Mouse (Mus musculus) liver, embryonic 13.5 days (tissue): ENCODE data around the gene Ppp4r1. TPM values are rescaled to one million over a fixed set of nuclear protein-coding genes. Genes with fewer than 3 reads are reported as not detected.

Experiments used
- ATAC-seq: fragments of 200-750 bp; cut with Nextera tagmentation; 2 replicates; pipeline ENCODE4 v1.8.0; 2017; ENCODE audit warnings: low read depth, mild to moderate bottlenecking, moderate number of reproducible peaks, moderate library complexity
- DNase-seq: peaks from one replicate; pipeline ENCODE4 v3.0.0; 2022
- H3K27ac ChIP-seq: fragments of 300-500 bp; sonication (generic); 2 replicates; pipeline ENCODE4 v1.5.1; 2015; ENCODE audit warnings: moderate library complexity, mild to moderate bottlenecking, inconsistent platforms
- H3K27me3 ChIP-seq: fragments of 300-500 bp; sonication (generic); 2 replicates; pipeline ENCODE4 v1.6.1; 2015; ENCODE audit warnings: mild to moderate bottlenecking, inconsistent platforms
- H3K36me3 ChIP-seq: fragments of 300-500 bp; sonication (generic); 2 replicates; pipeline ENCODE4 v1.6.1; 2015; ENCODE audit warnings: mild to moderate bottlenecking, inconsistent platforms
- H3K4me1 ChIP-seq: fragments of 300-500 bp; sonication (generic); replicated peaks from 2 replicates; pipeline ENCODE4 v1.6.1; 2015; ENCODE audit warnings: inconsistent platforms
- H3K4me2 ChIP-seq: fragments of 300-500 bp; sonication (generic); 2 replicates; pipeline ENCODE4 v1.6.1; 2015; ENCODE audit warnings: inconsistent platforms, mild to moderate bottlenecking, moderate library complexity
- H3K4me3 ChIP-seq: fragments of 300-500 bp; sonication (generic); replicated peaks from 2 replicates; pipeline ENCODE4 v1.5.1; 2015; ENCODE audit warnings: mild to moderate bottlenecking, inconsistent platforms
- H3K9ac ChIP-seq: fragments of 300-500 bp; sonication (generic); 2 replicates; pipeline ENCODE4 v1.6.1; 2015; ENCODE audit warnings: mild to moderate bottlenecking, inconsistent platforms
- H3K9me3 ChIP-seq: fragments of 300-500 bp; sonication (generic); replicated peaks from 2 replicates; pipeline ENCODE4 v1.6.1; 2016; ENCODE audit warnings: inconsistent platforms
- WGBS: fragments of 180-500 bp; shearing (Covaris S2); methylation state at CpG from one replicate; pipeline ENCODE4 v1.1.7; 2015; ENCODE audit not compliant: insufficient replicate concordance; 5-methylcytosine and 5-hydroxymethylcytosine counted together
- polyA plus RNA-seq: library from polyadenylated mRNA; unstranded; fragments of >200 nt; fragmentation: Nextera tagmentation; extraction: Ambion mirVana; gene quantifications from 2 replicates; pipeline ENCODE4 v1.2.1, GENCODE M21; 2015

Gene Ppp4r1
- polyA plus RNA-seq, 1 experiment from 2014 or later = 10.1 TPM

- Histone ChIP-seq H3K4me1 (no peaks in the 10 kb centered on the region), H3K36me3 (peaks cover 54% of the 10 kb centered on the region), H3K4me2 (no peak overlapping the region), H3K4me3 (no peak overlapping the region), H3K9ac (no peak overlapping the region), H3K27me3 (no peaks in the 10 kb centered on the region), H3K27ac (no peak overlapping the region), H3K9me3 (no peaks in the 10 kb centered on the region)
- ATAC-seq (no peak), DNase-seq (no peak)
- 81% methylated on average over 10 of the region's 10 CpGs for WGBS
Measured at GRCm38 (mm10) chr17:65842669-65843381, 60.5 kb downstream of the Ppp4r1 start.

DNA sequence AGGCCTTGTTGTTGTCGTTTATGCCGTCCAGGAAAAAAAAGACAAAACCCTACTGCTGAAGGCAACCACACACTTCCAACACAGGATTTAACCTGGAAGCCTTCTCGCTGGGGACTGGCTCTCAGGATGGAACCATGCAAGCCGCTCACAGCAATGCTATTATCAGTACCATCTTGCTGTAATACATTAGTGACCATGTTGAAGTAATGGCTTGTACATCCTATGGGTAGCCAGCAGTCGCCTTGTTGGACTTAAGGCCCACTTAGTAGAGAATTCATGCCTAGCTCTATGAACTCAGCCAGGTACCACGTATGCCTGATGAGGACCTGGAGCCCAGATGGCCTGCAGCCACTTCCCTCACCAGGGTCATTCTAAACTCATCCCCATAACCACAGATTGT is 63.0 kb downstream of the Ppp4r1 start:
- no peak overlapping the region for H3K27ac ChIP-seq
- H3K9ac ChIP-seq = no peak overlapping the region
- DNase-seq = no peak
- peaks cover 46% of the 10 kb centered on the region for H3K36me3 ChIP-seq
- H3K4me1 ChIP-seq = no peaks in the 10 kb centered on the region
- no peak overlapping the region for H3K4me2 ChIP-seq
- 76% methylated on average over 6 of the region's 6 CpGs for WGBS
- H3K4me3 ChIP-seq = no peak overlapping the region
- H3K9me3 ChIP-seq = no peaks in the 10 kb centered on the region
- no peaks in the 10 kb centered on the region for H3K27me3 ChIP-seq
- no peak for ATAC-seq

DNA sequence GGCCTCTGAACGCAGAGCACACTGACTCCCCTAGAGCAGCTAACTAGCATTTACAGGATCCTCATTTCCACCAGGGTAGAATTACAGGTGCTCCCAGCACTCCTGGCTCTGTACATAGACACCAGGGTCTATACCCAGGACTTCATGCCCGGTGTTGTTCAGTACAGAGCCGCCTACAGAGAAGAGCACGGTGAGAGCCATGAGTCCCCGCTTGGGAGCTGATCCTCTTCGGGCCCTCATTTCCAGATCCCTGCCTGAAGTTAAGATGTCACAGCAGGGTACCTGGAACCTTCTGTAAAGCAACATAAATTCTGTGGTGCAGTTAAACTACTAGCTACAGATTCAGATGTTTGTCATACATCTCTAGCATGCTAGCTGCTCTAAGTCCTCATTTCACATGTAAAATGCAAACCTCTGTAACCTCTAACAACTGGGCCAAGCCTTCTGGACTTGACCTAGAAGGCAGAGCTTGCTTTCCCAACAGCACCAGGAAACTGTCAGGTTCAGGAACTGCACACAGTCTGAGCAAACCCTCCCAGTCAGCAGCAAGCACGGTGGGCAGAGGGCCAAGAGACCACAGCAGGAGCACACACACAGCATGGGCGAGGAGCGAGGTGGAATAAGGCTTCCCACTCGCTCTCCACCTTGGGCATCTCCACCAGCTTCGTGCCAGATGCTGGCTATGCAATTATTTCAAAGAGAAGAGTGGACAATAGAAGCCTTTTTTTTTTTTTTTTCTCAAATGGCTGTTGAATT is 65.5 kb downstream of the Ppp4r1 start:
- ATAC-seq (no peak), DNase-seq (no peak)
- 79% methylated on average over 11 of the region's 11 CpGs for WGBS
- no peak overlapping the region for H3K9ac ChIP-seq
- H3K4me3 ChIP-seq = no peak overlapping the region
- H3K9me3 ChIP-seq = no peaks in the 10 kb centered on the region
- no peaks in the 10 kb centered on the region for H3K4me1 ChIP-seq
- no peak overlapping the region for H3K4me2 ChIP-seq
- H3K27me3 ChIP-seq = no peaks in the 10 kb centered on the region
- H3K36me3 ChIP-seq = peaks cover 48% of the 10 kb centered on the region
- H3K27ac ChIP-seq = no peak overlapping the region

DNA sequence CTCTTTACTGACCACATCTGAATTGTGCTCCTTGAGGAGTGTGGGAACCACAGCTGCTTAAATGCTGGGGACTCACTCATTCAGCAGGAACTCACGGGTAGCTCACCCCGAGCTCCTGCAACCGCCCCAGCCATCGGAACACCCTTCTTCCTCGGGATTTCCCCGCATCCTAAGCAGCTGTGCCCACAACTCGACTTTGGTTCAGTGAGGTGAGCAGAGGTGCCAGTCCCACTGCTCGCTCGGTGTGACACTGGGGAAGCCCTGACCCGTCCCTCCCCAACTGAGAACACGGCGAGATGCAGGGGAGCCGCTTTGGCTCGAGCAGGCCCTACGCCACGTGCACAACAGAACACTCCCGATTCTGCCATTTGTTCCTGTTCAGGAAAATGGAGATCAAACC is 68.1 kb downstream of the Ppp4r1 start:
- Histone ChIP-seq H3K36me3 (peaks cover 60% of the 10 kb centered on the region), H3K27ac (no peak overlapping the region), H3K4me1 (no peaks in the 10 kb centered on the region), H3K4me2 (no peak overlapping the region), H3K9me3 (no peaks in the 10 kb centered on the region), H3K27me3 (no peaks in the 10 kb centered on the region), H3K4me3 (no peak overlapping the region), H3K9ac (no peak overlapping the region)
- 89% methylated on average over 17 of the region's 17 CpGs for WGBS
- no peak for ATAC-seq
- no peak for DNase-seq

DNA sequence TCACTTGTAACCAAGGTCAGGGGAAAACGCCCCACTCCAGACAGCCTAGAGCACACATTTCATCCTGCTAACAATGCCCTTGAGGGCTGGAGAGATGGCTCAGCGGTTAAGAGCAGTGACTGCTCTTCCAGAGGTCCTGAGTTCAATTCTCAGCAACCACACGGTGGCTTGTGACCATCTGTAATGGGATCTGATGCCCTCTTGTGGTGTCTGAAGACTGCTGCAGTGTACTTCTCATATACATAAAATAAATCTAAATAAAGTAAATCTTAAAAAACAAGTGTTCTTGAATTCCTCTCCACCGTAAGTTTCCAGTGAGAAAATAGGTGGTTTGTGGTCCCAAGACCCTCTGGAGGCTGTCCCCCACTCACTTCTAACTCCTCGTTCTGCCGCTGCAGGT is 69.4 kb downstream of the Ppp4r1 start:
- 0 out of 2 replicates have a peak, but pooled peaks cover under 1% of the 10 kb centered on the region for H3K4me1 ChIP-seq
- H3K4me3 ChIP-seq = no peak overlapping the region
- H3K27me3 ChIP-seq = no peaks in the 10 kb centered on the region
- no peaks in the 10 kb centered on the region for H3K9me3 ChIP-seq
- no peak for DNase-seq
- no peak overlapping the region for H3K27ac ChIP-seq
- no peak for ATAC-seq
- H3K36me3 ChIP-seq = peaks cover 72% of the 10 kb centered on the region
- H3K9ac ChIP-seq = no peak overlapping the region
- WGBS = 79% methylated on average over 6 of the region's 6 CpGs
- no peak overlapping the region for H3K4me2 ChIP-seq

DNA sequence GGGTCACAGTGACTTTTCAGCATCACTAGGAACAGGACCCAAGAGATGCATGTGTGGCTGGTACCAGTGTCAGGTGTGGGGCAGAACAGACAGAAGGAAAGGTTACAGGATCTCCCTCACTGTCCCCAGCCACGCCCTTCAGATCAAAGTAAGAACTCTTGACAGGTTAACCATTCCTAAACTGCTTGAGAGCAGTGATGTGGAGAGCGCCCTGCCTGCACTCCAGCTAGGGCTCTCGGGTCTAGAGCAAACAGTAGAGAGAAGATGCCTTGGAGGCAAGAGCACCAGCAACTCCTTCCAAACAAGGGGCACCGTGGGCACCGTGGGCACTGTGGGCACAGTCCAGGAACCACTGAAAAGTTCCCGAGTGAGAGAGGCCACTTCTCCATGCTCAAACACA is 71.0 kb downstream of the Ppp4r1 start:
- no peak for ATAC-seq
- H3K9me3 ChIP-seq = no peaks in the 10 kb centered on the region
- H3K4me1 ChIP-seq = peaks cover 16% of the 10 kb centered on the region
- no peak overlapping the region for H3K27ac ChIP-seq
- no peak overlapping the region for H3K9ac ChIP-seq
- H3K4me3 ChIP-seq = no peak overlapping the region
- peaks cover 77% of the 10 kb centered on the region for H3K36me3 ChIP-seq
- WGBS = 80% methylated on average over 6 of the region's 6 CpGs
- no peak overlapping the region for H3K4me2 ChIP-seq
- no peaks in the 10 kb centered on the region for H3K27me3 ChIP-seq
- DNase-seq = no peak

GRCm38 (mm10) chr17:65854006-65854405 is 71.6 kb downstream of the Ppp4r1 start:
- no peak for ATAC-seq

DNA sequence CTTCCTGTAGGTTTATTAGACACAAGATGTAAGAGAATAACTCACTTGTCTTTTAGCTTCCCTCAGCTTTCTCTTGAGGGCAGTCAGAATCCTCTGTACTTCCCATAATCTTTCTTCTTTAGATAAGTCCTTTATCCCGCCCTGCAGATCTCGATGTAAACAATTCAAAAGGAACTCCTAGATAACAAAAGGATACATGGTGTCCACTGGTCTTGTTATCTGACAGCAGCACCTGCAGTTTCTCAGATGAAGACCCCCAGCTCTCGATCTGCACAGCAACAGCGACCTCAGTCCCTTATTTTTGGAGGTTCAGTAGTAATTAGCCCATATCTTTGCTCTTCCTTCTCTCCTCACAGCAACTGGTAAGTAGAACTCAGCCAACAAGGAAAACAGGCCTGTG is 75.2 kb downstream of the Ppp4r1 start:
- DNase-seq (no peak), ATAC-seq (peak; percentile 58)
- Histone ChIP-seq H3K27ac (0 out of 2 replicates have a peak overlapping the region, but pooled peaks have one; percentile 26), H3K27me3 (no peaks in the 10 kb centered on the region), H3K4me2 (no peak overlapping the region), H3K36me3 (peaks cover 65% of the 10 kb centered on the region), H3K4me3 (no peak overlapping the region), H3K9ac (no peak overlapping the region), H3K9me3 (no peaks in the 10 kb centered on the region), H3K4me1 (peaks cover 27% of the 10 kb centered on the region)
- 17% methylated on average over 4 of the region's 4 CpGs for WGBS

More at GRCm38 (mm10) chr17:65854006-65854405, 71.6 kb downstream of the Ppp4r1 start:
- Histone ChIP-seq H3K9me3 (no peaks in the 10 kb centered on the region), H3K4me3 (no peak overlapping the region), H3K27me3 (no peaks in the 10 kb centered on the region), H3K27ac (no peak overlapping the region), H3K36me3 (peaks cover 79% of the 10 kb centered on the region), H3K4me1 (peaks cover 23% of the 10 kb centered on the region), H3K4me2 (no peak overlapping the region), H3K9ac (no peak overlapping the region)
- no peak for DNase-seq
- WGBS = 76% methylated on average over 4 of the region's 4 CpGs

DNA sequence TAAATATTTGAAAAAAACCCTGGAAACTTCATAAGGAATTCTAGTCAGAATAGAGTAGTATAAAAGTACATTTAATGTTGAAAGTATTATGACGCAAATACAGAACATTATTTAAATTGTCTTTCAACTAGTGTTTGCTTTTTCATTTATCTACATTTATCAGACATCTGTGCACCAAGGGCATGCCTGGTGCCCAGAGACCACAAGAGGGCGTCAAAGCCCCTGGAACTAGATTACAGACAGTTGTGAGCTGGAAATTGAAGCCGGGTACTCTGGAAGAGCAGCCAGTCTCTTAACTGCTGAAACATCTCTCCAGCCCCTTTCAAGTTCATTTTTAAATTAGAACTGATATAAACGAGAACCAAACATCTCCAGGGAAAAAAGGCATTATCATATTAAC is 80.2 kb downstream of the Ppp4r1 start:
- Histone ChIP-seq H3K27ac (no peak overlapping the region), H3K4me2 (no peak overlapping the region), H3K27me3 (no peaks in the 10 kb centered on the region), H3K4me3 (no peak overlapping the region), H3K36me3 (peaks cover 55% of the 10 kb centered on the region), H3K9ac (no peak overlapping the region), H3K4me1 (peaks cover 28% of the 10 kb centered on the region), H3K9me3 (no peaks in the 10 kb centered on the region)
- WGBS = 43% methylated on average over 4 of the region's 4 CpGs
- DNase-seq = no peak
- no peak for ATAC-seq

DNA sequence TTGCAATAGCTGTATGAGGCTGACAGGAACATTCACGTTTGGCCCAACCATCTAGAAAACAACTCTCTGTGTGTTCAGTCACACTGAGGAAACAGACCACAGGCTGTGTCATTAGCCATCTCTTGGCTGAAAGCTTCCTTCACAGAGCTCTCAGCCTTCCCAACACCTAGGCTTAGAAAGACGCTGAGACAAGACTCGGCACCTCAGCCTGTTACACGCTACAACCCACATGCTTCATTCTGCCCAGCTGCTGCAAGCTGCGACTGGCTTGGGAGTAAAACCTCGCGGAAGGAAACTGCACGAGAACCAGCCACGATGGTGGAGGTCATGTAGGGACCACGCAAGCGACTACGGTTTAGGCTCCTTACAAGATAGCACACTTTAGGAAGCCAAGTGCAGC is 81.5 kb downstream of the Ppp4r1 start:
- Histone ChIP-seq H3K27me3 (no peaks in the 10 kb centered on the region), H3K4me1 (peaks cover 16% of the 10 kb centered on the region; the same call in 1 of the 2 replicates), H3K4me3 (no peak overlapping the region), H3K27ac (no peak overlapping the region), H3K36me3 (peaks cover 53% of the 10 kb centered on the region), H3K9ac (no peak overlapping the region), H3K9me3 (no peaks in the 10 kb centered on the region), H3K4me2 (no peak overlapping the region)
- WGBS = 88% methylated on average over 12 of the region's 12 CpGs
- DNase-seq (no peak), ATAC-seq (no peak)

- no peak overlapping the region for H3K4me3 ChIP-seq
- DNase-seq = no peak
- no peaks in the 10 kb centered on the region for H3K27me3 ChIP-seq
- peaks cover 47% of the 10 kb centered on the region for H3K36me3 ChIP-seq
- no peaks in the 10 kb centered on the region for H3K9me3 ChIP-seq
- 35% methylated on average over 4 of the region's 4 CpGs for WGBS
- H3K4me2 ChIP-seq = no peak overlapping the region
- H3K27ac ChIP-seq = no peak overlapping the region
- ATAC-seq = no peak
- peaks cover 16% of the 10 kb centered on the region for H3K4me1 ChIP-seq
- no peak overlapping the region for H3K9ac ChIP-seq
Measured at GRCm38 (mm10) chr17:65864742-65865141, 82.4 kb downstream of the Ppp4r1 start.

GRCm38 (mm10) chr17:65865265-65865664 is 82.9 kb downstream of the Ppp4r1 start:
- Histone ChIP-seq H3K4me3 (no peak overlapping the region), H3K4me2 (no peak overlapping the region), H3K27me3 (no peaks in the 10 kb centered on the region), H3K9me3 (no peaks in the 10 kb centered on the region), H3K27ac (no peak overlapping the region), H3K36me3 (peaks cover 47% of the 10 kb centered on the region), H3K4me1 (peaks cover 21% of the 10 kb centered on the region), H3K9ac (no peak overlapping the region)
- ATAC-seq = no peak
- DNase-seq = no peak
